Mouse (Mus musculus) right cerebral cortex, adult 18-20 months (tissue): Measurements from ENCODE around the gene Ptpn18.
"Not testable (repeated sequence)": the region's sequence is repeated elsewhere in the genome, so short reads cannot be mapped to it uniquely, and the experiment has no call there.

Experiments used
- DNase-seq: peaks from one replicate; pipeline ENCODE4 v3.0.0; 2022; ENCODE audit warnings: mixed read lengths

Gene Ptpn18

GRCm38 (mm10) chr1:34517797-34518196, 58.2 kb downstream of the Ptpn18 start:
- DNase-seq, result not testable (repeated sequence)

GRCm38 (mm10) chr1:34518259-34518658, 58.7 kb downstream of the Ptpn18 start:
- no peak for DNase-seq

- no peak for DNase-seq
These were observed 62.8 kb downstream of the Ptpn18 start for GRCm38 (mm10) chr1:34522205-34522849.

- DNase-seq, result no peak
These were observed 63.3 kb downstream of the Ptpn18 start for GRCm38 (mm10) chr1:34522850-34523244.

GRCm38 (mm10) chr1:34523647-34524046, 64.1 kb downstream of the Ptpn18 start:
- no peak for DNase-seq
